Mouse (Mus musculus) thymus, postnatal 14 days (tissue): ENCODE measurements around the gene Arhgap23.

Experiments used
- DNase-seq: peaks from one replicate; pipeline ENCODE4 v3.0.0; 2021

Arhgap23 gene

DNA sequence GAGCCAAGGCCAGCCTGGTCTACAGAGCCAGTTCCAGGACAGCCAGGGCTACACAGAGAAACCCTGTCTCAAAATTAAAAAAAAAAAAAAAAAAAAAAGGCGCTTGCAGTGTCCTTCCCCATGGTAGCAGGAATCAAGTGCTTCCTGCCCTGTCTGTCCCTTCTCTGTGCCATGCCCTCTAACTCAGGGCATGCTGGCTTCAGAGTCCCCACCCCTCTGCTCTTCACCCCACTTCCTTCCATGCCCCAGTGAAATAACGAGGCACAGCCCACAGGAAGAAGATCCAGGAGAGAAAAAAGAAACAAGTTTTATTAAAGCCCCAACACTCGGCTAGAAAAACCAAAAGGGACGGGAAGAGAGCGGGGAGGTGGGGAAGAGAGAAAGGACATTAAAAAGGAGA lies 93.7 kb downstream of the Arhgap23 start:
- DNase-seq = peak; percentile 47

- peak; percentile 52 for DNase-seq
These were observed 94.6 kb downstream of the Arhgap23 start for GRCm38 (mm10) chr11:97509715-97510485.

DNA sequence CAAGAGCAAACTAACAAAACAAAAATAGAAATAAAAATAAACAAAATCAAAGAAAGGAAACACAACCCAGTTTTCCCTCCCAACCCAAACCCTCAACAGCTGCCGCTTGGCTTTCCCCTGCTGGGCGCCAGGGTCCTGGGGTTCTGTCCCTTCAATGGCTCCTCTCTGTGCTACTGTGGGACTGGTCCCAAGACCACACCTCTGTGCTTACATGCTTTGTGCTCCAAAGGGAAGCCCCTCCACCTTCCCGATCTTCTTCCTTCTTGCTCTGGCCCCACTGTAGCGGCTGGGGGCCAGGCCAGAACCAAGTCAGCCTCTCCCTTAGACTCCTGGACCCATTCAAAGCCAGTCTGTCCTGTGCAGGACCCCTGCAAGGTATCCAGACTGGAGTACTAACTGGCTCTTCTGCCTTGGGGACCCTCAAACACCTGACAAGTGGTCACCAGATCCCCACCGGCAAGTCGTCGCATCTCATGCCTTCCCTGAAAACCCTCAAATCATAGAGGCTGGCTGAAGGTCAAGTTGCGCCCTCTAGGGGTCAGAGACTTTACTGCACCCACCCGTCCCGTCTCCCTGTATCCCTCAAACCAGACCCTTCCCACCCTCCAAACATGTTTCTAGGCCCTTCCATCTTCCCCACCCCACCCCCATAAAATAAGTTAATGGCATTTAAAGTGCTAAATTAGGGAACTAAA lies 95.8 kb downstream of the Arhgap23 start:
- peak; percentile 75 for DNase-seq

- DNase-seq = peak; percentile 79
These were observed 96.5 kb downstream of the Arhgap23 start for GRCm38 (mm10) chr11:97511661-97512369.

GRCm38 (mm10) chr11:97512511-97512910 lies 97.2 kb downstream of the Arhgap23 start:
- DNase-seq = no peak

DNA sequence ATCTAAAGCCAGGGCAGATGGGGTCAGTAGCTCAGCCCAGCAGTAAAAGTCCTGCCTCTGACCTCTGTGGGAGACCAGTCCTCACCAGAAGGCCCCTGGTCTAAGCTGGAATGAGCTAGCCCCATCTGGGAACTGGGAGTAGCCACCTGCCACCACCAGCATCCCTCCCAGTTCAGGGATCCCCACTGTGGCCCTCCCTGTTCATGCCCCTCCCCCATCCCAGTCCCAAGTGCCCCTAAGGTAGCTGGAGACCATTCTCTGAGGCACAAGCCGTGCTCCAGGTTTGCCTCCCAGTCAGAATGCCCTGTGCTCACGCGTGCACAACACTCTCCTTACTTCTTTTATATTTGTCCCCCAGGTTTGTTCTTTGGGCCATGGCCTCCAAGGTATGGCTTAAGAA lies 97.7 kb downstream of the Arhgap23 start:
- DNase-seq = no peak

DNA sequence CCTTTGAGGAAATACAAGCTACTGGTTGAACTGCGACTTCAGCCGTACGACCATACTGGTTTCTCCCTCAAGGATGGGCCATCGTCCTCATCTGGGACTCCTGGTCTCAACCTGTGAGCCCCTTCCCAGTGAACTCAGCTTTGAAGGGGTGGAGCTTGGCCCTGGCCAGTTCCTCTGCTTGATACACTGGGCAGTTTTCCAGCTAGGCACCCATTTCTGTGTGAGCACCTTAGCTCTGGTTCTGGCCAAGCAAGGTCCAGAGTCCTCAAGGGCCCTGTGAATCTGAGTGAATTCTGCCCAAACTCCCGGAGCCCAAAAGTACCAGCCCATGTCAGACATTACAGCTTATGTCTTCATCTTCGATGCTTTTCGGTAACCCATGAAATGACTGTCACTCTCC lies 105.2 kb downstream of the Arhgap23 start:
- no peak for DNase-seq

GRCm38 (mm10) chr11:97521741-97522474 lies 106.6 kb downstream of the Arhgap23 start:
- no peak for DNase-seq

DNA sequence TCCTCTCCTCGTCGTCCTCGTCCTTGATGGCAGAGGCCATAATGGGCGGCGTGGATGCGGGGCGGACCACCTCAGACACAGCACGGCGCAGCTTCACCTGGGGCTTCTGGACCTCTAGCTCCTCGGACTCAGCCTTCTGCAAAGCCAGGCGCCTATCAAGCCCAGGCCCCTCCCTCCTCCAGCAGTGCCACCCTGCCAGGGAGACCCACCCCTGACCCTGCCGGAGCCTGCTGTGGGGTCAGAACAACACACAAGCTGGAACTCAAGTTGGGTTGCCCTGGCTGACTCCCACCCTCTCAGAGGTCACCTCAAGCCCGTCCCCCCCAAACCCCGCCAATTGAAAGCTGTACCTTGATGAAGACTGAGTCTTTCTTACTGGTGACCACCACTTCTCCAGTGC lies 107.8 kb downstream of the Arhgap23 start:
- DNase-seq = no peak

GRCm38 (mm10) chr11:97523827-97524261 lies 108.5 kb downstream of the Arhgap23 start:
- DNase-seq = no peak

- DNase-seq = no peak
These were observed 109.0 kb downstream of the Arhgap23 start for GRCm38 (mm10) chr11:97524306-97524705.

DNA sequence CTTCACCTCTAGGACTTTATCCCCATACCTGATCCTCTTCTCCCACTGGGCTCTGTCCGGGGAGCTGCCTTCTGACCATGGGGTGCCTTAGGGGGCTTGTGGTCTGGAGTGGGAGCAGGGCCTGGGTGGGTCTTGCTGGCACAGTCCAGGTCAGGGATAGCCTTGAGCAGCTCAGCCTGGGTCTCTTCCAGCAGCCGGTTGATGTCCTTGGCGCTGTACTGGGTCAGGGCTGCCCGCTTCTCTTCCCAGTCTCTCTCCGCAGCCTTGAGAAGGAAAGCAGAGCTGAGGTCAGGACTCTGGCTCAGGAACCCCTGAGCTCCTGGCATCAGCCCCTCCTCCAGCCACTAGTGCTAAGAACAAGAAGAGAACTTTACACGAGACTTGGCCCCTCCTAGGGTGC lies 110.0 kb downstream of the Arhgap23 start:
- DNase-seq = no peak

DNA sequence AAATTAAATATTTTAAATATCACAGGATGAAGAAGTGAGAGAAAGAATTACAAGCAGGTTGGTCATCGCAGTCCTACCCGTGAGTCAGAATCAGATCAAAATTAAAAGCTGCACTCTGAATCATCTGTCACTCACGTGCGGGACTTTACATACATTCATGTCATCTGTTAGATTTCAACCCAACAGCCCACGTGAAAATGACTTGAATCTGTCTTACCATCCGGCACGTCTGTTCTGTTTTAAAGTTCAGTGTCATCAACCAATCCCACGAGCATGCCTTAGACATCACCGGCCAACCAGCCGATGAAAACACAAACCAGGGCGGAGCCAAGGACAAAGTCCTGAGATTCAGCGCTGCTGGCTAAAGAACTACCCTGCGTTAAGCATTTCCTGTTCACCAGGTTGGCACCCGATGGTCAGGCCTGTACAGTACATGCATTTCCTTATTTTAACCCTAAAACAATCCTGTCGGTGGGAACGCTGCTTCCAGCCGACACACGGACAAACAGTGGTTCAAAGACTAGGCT lies 113.0 kb downstream of the Arhgap23 start:
- DNase-seq = no peak

DNA sequence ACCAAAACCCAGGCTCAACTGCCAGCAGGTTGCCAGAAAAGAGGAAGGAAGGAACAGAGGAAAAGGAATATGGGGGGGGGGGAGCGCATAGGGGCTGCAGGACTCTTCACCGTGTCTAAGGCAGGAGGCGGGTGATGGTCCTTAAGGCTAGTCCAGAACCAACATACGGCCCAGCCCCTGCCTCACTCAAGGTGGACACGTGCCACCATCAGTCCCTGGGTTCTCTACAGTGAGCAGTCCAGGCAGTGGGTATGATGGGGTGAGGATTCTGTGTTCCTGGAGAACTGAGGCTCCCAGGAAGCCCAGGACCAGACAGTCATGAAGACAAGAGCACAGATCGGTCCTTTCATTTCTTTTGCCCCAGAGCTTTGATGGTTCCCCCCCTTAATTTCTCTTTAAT lies 114.7 kb downstream of the Arhgap23 start:
- no peak for DNase-seq

- no peak for DNase-seq
These were observed 115.6 kb downstream of the Arhgap23 start for GRCm38 (mm10) chr11:97530961-97531360.

DNA sequence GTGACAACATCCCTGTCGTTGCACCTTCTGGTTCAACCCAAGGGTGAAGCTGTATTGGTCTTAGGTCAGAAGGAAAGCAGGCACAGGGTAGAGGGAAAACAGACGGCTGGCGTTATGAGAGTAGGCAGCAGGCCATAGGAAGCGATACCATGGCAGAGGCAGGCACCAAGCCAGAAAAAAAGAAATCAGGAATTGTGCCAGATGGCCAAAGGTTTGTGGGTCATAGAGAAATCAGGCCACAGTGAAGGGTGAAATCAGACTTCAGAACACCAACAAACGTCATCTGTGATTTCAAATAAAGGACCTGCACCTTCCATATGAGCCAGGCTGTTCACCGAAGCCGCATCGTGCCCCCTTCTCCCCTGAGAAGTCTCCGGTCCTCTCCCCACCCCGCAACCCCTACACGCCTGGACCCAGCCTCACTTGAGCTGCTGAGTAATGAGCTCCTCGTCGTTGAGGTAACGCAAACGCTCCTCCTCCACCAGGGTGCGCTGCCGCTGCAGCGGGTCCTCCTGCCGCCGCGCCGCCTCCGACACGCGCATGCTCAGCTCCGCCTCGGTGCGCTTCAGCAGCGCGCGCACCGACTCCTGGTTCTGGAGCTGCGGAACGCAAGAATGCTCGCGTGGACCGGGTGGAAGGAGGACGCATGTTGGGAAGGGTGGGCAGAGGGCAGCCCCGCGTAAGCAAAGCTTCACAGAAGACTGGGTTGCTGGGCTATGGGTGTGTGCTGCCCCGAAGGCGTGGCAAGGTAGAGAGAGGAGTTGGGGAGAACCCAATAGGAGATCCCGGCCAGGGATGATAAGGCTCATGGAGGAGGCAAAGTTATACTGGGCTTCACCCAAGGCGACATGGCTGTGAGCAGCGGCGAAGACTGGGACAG lies 116.3 kb downstream of the Arhgap23 start:
- peak; percentile 92 for DNase-seq

- peak; percentile 25 for DNase-seq
These were observed 117.0 kb downstream of the Arhgap23 start for GRCm38 (mm10) chr11:97532354-97532753.

- DNase-seq = peak; percentile 71
These were observed 117.7 kb downstream of the Arhgap23 start for GRCm38 (mm10) chr11:97532950-97533582.

DNA sequence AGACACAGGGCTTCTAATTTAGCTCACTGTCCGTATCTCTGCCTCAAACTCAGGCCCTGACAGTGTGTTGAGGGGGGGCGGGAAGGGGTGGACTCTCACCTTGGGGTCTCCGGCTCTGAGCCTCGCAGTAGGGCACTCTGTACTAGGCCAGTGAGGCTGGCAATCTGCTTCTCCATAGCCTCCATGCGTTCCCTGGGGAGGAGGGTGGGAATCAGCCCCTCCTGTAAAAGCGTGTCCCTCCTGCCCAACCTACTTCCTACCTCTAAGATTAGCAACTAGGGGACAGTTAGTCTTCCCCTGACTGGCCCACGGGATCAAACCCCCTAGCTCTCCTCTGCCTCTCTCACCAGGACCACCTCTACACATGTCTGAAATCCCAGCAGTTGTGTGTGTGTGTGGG lies 118.3 kb downstream of the Arhgap23 start:
- DNase-seq = no peak

DNA sequence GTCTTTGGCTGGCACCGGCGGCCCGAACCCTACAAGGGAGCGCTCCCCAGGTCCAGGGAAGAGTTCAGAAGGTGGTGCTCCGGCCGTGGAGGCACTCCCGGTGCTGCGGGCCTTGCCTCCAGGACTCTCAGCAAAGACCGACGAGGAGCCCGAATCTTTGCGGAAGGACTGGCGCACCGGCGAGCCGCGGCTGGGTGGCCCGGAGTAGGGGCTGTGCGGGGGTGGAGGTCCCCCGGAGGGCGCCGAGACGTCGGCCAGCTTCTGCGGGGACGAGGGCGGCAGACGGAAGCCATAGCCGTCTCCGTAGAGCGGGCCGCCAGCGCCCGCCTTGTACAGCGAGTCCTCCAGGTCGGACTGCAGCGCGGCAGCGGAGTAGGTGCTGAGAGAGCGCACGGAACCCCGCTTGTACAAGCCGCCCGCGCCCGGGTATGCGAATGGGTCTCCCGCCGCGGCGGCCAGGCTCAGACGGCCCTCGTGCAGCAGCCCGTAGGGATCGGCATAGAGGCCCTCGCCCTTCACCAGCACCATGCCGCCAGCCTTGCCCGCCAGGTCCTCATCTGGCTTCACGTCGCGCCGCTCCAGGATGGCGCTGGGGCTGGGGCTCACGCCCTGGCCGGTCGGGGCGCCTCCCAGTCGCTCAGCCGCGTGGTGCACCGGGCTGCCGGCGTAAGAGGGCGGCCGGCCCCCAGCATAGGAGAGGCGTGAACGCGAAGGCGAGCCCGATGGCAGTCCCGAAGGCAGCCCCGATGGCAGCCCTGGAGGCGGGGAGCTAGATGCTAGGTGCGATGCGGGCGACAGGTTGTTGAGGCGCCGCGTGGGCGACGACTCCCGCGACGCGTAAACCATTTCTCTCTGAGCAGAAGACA lies 119.3 kb downstream of the Arhgap23 start:
- peak; percentile 38 for DNase-seq
